Comparison of ENCODE assay signal across 9 mouse cellular contexts in the genomic region with DNA sequence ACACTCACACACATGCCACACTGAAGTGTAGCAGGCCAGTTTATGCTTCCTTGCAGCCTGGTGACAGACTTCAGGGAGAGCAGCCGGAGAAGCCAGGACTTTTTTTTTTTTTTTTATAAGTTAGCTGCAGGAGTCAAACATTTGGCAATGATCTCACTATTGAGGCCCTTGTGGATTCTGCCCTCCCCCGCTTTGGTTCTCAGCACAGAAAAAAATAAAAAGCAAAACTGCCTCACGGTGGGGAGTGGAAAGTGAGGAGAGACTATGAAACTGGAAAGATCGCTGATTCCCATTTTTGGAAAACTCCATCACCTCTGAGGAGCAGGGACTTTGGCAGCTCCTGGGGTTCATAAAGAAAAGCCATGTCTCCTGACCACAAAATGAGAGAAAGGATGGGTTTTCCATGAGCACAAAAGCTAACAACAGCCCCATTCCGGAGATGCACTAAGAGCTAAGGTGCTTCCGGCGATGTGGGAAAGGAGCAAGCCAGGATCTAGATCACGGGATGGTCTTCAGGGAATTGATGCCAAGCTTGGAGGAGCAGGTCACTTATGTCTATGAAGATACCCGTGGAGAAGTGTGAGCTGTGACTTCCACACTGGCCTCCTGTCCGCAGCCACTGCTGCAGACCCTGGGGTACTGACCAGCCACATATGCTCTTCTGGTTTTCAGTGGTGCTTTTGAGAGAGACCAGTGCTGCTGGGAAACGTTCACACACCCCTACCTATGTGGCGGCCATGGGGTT. TPM values are rescaled to one million over a fixed set of nuclear protein-coding genes. Genes with fewer than 3 reads are reported as not detected.
A peak's percentile ranks its signal among the peaks of the same experiment; 100 is the strongest.
DNase-seq lines count a peak whose midpoint lies in the region; ATAC-seq and TF ChIP-seq lines count a peak whose summit lies in the region.
"Had no signal": no experiment of that assay in that cellular context is flagged by ENCODE, and none has a peak within 500 bp of the region (broad histone marks: within the 10 kb centered on the region; RNA-seq: fewer than 3 reads in every experiment).

No protein-coding gene starts in this region.

- H3K4me1 ChIP-seq in kidney, embryonic 15.5 days, result peaks cover 35% of the 10 kb centered on the region
- peaks cover 33% of the 10 kb centered on the region for H3K4me1 ChIP-seq in forebrain, embryonic 13.5 days
- H3K4me1 ChIP-seq in limb, embryonic 13.5 days, result peaks cover 40% of the 10 kb centered on the region

- H3K9ac ChIP-seq in kidney, embryonic 15.5 days, result no peak overlapping the region
- no peak overlapping the region for H3K9ac ChIP-seq in forebrain, embryonic 13.5 days
- H3K9ac ChIP-seq in limb, embryonic 13.5 days, result peak overlapping the region; percentile 40; the same call in 1 of the 2 replicates
- H3K9ac ChIP-seq: liver, embryonic 15.5 days had no signal

- no peaks in the 10 kb centered on the region for H3K36me3 ChIP-seq in kidney, embryonic 15.5 days
- H3K36me3 ChIP-seq in forebrain, embryonic 13.5 days (ENCODE audit: poor library complexity, severe bottlenecking), result no peaks in the 10 kb centered on the region
- H3K36me3 ChIP-seq in limb, embryonic 13.5 days, result no peaks in the 10 kb centered on the region
- H3K36me3 ChIP-seq: G1E; liver, embryonic 15.5 days had no signal

- H3K4me2 ChIP-seq in kidney, embryonic 15.5 days, result no peak overlapping the region
- no peak overlapping the region for H3K4me2 ChIP-seq in forebrain, embryonic 13.5 days
- peak overlapping the region; percentile 25; the same call in 1 of the 2 replicates for H3K4me2 ChIP-seq in limb, embryonic 13.5 days (replicated peaks)
- H3K4me2 ChIP-seq: liver, embryonic 15.5 days had no signal

- TF ChIP-seq POLR2A in brain, embryonic 14.5 days (IDR thresholded peaks at IDR 0.05; ENCODE audit: borderline replicate concordance, extremely low read depth, insufficient read depth, insufficient read length, poor library complexity, severe bottlenecking), result no peak

- H3K9me3 ChIP-seq in kidney, embryonic 15.5 days (replicated peaks), result no peaks in the 10 kb centered on the region
- no peaks in the 10 kb centered on the region for H3K9me3 ChIP-seq in forebrain, embryonic 13.5 days (replicated peaks)
- peaks cover 6% of the 10 kb centered on the region; the same call in 1 of the 2 replicates for H3K9me3 ChIP-seq in limb, embryonic 13.5 days
- H3K9me3 ChIP-seq: G1E; liver, embryonic 15.5 days had no signal

- H3K4me3 ChIP-seq in kidney, embryonic 15.5 days (replicated peaks), result no peak overlapping the region
- no peak overlapping the region for H3K4me3 ChIP-seq in forebrain, embryonic 13.5 days
- H3K4me3 ChIP-seq in limb, embryonic 13.5 days, result no peak overlapping the region
- H3K4me3 ChIP-seq: liver, embryonic 15.5 days had no signal

- no peak for DNase-seq in kidney, postnatal 10 days
- DNase-seq in brain, embryonic 14.5 days (ENCODE audit: low read depth), result peak; percentile 39
- no peak for DNase-seq in urinary bladder, postnatal 14 days (ENCODE audit: low spot score)
- no peak for DNase-seq in adrenal gland, adult 8-10 months

- WGBS in kidney, embryonic 15.5 days, result 76% methylated on average over 12 of the region's 12 CpGs
- 76% methylated on average over 12 of the region's 12 CpGs for WGBS in forebrain, embryonic 13.5 days
- WGBS in limb, embryonic 13.5 days, result 60% methylated on average over 12 of the region's 12 CpGs

- no peak for TF ChIP-seq CTCF in brain, embryonic 14.5 days (IDR thresholded peaks at IDR 0.05; ENCODE audit: borderline replicate concordance, extremely low read depth, insufficient read depth, insufficient read length)

- peak overlapping the region; percentile 89 for H3K27ac ChIP-seq in kidney, embryonic 15.5 days
- H3K27ac ChIP-seq in forebrain, embryonic 13.5 days, result peak overlapping the region; percentile 93
- H3K27ac ChIP-seq in limb, embryonic 13.5 days, result peak overlapping the region; percentile 90
- H3K27ac ChIP-seq: liver, embryonic 15.5 days had no signal

- no peaks in the 10 kb centered on the region for H3K27me3 ChIP-seq in kidney, embryonic 15.5 days
- no peaks in the 10 kb centered on the region for H3K27me3 ChIP-seq in forebrain, embryonic 13.5 days
- H3K27me3 ChIP-seq in limb, embryonic 13.5 days, result no peaks in the 10 kb centered on the region
- H3K27me3 ChIP-seq: liver, embryonic 15.5 days had no signal

- ATAC-seq in kidney, embryonic 15.5 days (replicated peaks; ENCODE audit: low FRiP score), result no peak
- no peak for ATAC-seq in forebrain, embryonic 13.5 days
- peak; percentile 25; the same call in 1 of the 2 replicates for ATAC-seq in limb, embryonic 13.5 days (ENCODE audit: low FRiP score, low read depth)

RNA-seq across cellular contexts. Expression of a gene that starts 57.1 kb away (rescaled TPM):
- 0.65 and 1.0 TPM in 2 replicates for polyA plus RNA-seq in kidney, embryonic 15.5 days (2015; fragmentation: Nextera tagmentation; extraction: Ambion mirVana)
- polyA plus RNA-seq in brain, embryonic 14.5 days (2012; rRNA removed), result 0.42 and 0.75 TPM in 2 replicates
- polyA plus RNA-seq in forebrain, embryonic 13.5 days (2015; fragmentation: Nextera tagmentation; extraction: Ambion mirVana), result 0.14 and 0.39 TPM in 2 replicates
- 0.64 and 1.4 TPM in 2 replicates for polyA plus RNA-seq in limb, embryonic 13.5 days (2015; fragmentation: Nextera tagmentation; extraction: Ambion mirVana)
- 1 to 10 TPM in 3 of 4 experiments, under 1 TPM in 1; 0.90 to 4.5 (median 2.7) TPM for total RNA-seq in adrenal gland, adult 8-10 months (2022)
- polyA plus RNA-seq: G1E had no signal
